Mouse (Mus musculus) mammary gland, adult 2 months (tissue): ENCODE data around the gene Alx1. TPM values are rescaled to one million over a fixed set of nuclear protein-coding genes. Genes with fewer than 3 reads are reported as not detected.

Experiments
- polyA plus RNA-seq: library from polyadenylated mRNA; depleted of rRNA; stranded (reverse); fragments of >200 nt; gene quantifications from 2 replicates; pipeline ENCODE4 v1.2.3, GENCODE M21; 2012; ENCODE audit warnings: low replicate concordance; rRNA removed

Alx1 gene
- 0.07 TPM in 1 of 2 replicates, not detected in the other for polyA plus RNA-seq

DNA sequence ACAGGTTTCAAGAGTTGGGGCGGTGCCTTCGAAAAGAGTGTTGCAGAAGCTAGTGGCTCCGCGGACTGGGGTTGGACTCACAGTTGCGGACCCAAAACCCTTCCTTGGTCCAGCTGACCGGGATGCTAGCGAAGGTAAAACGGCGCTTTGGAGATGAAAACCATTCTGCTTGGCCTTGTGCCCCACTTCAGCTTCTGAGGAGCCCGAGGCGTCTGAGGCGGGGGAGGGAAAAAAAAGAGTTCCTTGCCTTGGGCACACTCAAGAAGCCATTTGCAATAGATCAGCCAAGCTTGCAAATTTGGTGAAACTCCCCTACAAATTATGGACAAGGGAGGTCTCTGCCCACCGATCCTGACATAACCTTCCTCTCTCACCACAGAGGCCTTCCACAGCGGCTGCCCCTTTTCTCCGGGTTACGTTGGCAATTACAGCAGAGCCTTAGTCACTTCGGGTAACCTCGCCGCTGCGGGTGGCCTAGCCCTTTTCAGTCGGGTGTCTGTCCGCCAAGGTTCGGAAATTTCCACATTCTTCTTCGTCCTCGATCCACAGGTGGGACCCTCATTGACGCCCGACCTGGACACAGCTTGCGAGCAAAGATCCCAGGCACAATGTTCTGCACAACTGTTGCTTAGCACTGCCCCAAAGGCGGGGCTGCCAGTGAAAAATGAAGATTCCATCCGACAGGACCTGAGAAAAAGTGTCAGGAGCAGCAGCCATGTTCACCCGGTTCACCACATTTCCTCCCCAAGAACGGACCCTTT lies at the start of gene Alx1:
Gene Alx1 (minus strand): TSS at position 486 of the 761 bp plus-strand sequence.

Other genes starting within 250 kb of the Alx1 start
- not detected in 2 replicates for gene Lrriq1, start 206.1 kb upstream of the Alx1 start, polyA plus RNA-seq